25 mouse cellular contexts compared by ENCODE assay signal in the genomic region with DNA sequence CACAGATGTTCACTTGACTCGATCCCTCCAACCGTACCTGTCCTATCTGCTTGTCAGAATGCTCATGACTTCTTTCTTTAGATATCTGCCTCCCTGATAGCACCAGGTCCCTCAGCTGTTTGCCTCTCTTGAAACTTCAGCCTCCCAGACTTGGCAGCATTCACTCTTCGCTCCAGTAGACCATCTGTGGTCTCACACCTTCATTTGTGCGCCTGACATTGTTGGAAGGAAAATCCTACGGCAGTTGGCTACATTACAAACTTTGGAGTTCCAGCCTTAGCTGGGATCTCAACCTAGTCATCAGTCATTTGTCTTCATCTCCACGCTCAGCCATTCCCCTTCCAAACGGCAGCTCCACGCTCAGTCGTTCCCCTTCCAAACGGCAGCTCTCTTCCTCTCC.
"Had no signal": no experiment of that assay in that cellular context is flagged by ENCODE, and none has a peak within 500 bp of the region (broad histone marks: within the 10 kb centered on the region; RNA-seq: fewer than 3 reads in every experiment).

No protein-coding gene starts in this region.

- H3K9me3 ChIP-seq: kidney, embryonic 15.5 days; limb, embryonic 10.5 days; limb, embryonic 13.5 days; liver, embryonic 12.5 days; liver, embryonic 15.5 days; lung, embryonic 15.5 days; midbrain, embryonic 10.5 days; midbrain, embryonic 13.5 days; neural tube, embryonic 13.5 days; stomach, embryonic 15.5 days had no signal

- H3K9ac ChIP-seq: kidney, embryonic 15.5 days; limb, embryonic 13.5 days; liver, embryonic 12.5 days; liver, embryonic 15.5 days; lung, embryonic 15.5 days; midbrain, embryonic 13.5 days; neural tube, embryonic 13.5 days; stomach, embryonic 15.5 days had no signal

- ATAC-seq: liver, embryonic 12.5 days; midbrain, embryonic 13.5 days; midbrain, embryonic 16.5 days had no signal

- H3K27ac ChIP-seq: kidney, embryonic 15.5 days; left cerebral cortex, adult 2 months; limb, embryonic 10.5 days; limb, embryonic 13.5 days; liver, embryonic 12.5 days; liver, embryonic 15.5 days; lung, embryonic 15.5 days; midbrain, embryonic 10.5 days; midbrain, embryonic 13.5 days; neural tube, embryonic 13.5 days; stomach, embryonic 15.5 days had no signal

- H3K4me2 ChIP-seq: kidney, embryonic 15.5 days; limb, embryonic 13.5 days; liver, embryonic 12.5 days; liver, embryonic 15.5 days; lung, embryonic 15.5 days; midbrain, embryonic 13.5 days; neural tube, embryonic 13.5 days; stomach, embryonic 15.5 days had no signal

- H3K27me3 ChIP-seq: kidney, embryonic 15.5 days; limb, embryonic 13.5 days; liver, embryonic 12.5 days; liver, embryonic 15.5 days; lung, embryonic 15.5 days; megakaryocyte, embryonic 14.5 days; midbrain, embryonic 13.5 days; neural tube, embryonic 13.5 days; stomach, embryonic 15.5 days had no signal

- H3K4me3 ChIP-seq: kidney, embryonic 15.5 days; left cerebral cortex, adult 2 months; limb, embryonic 10.5 days; limb, embryonic 13.5 days; liver, embryonic 12.5 days; liver, embryonic 15.5 days; lung, embryonic 15.5 days; megakaryocyte, embryonic 14.5 days; midbrain, embryonic 10.5 days; midbrain, embryonic 13.5 days; myocyte; neural tube, embryonic 13.5 days; stomach, embryonic 15.5 days had no signal

- H3K4me1 ChIP-seq: kidney, embryonic 15.5 days; limb, embryonic 10.5 days; limb, embryonic 13.5 days; liver, embryonic 12.5 days; liver, embryonic 15.5 days; lung, embryonic 15.5 days; megakaryocyte, embryonic 14.5 days; midbrain, embryonic 10.5 days; midbrain, embryonic 13.5 days; neural tube, embryonic 13.5 days; stomach, embryonic 15.5 days had no signal

- H3K36me3 ChIP-seq: kidney, embryonic 15.5 days; limb, embryonic 10.5 days; limb, embryonic 13.5 days; liver, embryonic 12.5 days; liver, embryonic 15.5 days; lung, embryonic 15.5 days; midbrain, embryonic 10.5 days; midbrain, embryonic 13.5 days; neural tube, embryonic 13.5 days; stomach, embryonic 15.5 days had no signal

- DNase-seq: kidney, postnatal 10 days; kidney, postnatal 36 days; layer of hippocampus, postnatal 36 days; liver; lung, adult 18-20 months; lung, postnatal 10 days; lung, postnatal 36 days; retina, postnatal 1 day; right cerebral cortex, postnatal 4 days; spleen, adult 18-20 months; thymus, postnatal 25 days had no signal
